Mouse (Mus musculus) thymus, adult 2 months (tissue): ENCODE results near the gene Mrps10. TPM values are rescaled to one million over a fixed set of nuclear protein-coding genes. Genes with fewer than 3 reads are reported as not detected.

Experiments
- DNase-seq: peaks from one replicate; pipeline ENCODE4 v3.0.0; 2021
- H3K27ac ChIP-seq: fragments of 200-500 bp; 2 replicates; pipeline ENCODE4 v1.5.1; 2012; ENCODE audit warnings: low read length, control low read depth; ENCODE audit not compliant: control insufficient read depth, insufficient read depth
- H3K27me3 ChIP-seq: fragments of 200-500 bp; 2 replicates; pipeline ENCODE4 v1.6.1; 2012; ENCODE audit warnings: mild to moderate bottlenecking, low read length, moderate library complexity, mixed read lengths; ENCODE audit not compliant: control insufficient read depth, insufficient read depth
- H3K36me3 ChIP-seq: fragments of 200-500 bp; 2 replicates; pipeline ENCODE4 v1.6.1; 2012; ENCODE audit warnings: mild to moderate bottlenecking, low read length, moderate library complexity; ENCODE audit not compliant: control insufficient read depth, insufficient read depth
- H3K4me1 ChIP-seq: fragments of 200-500 bp; replicated peaks from 2 replicates; pipeline ENCODE4 v1.6.1; 2012; ENCODE audit warnings: low read length; ENCODE audit not compliant: control insufficient read depth, insufficient read depth
- H3K4me3 ChIP-seq: fragments of 200-500 bp; 2 replicates; pipeline ENCODE4 v1.5.1; 2012; ENCODE audit warnings: mild to moderate bottlenecking, low read length, control low read depth, moderate library complexity; ENCODE audit not compliant: control insufficient read depth, insufficient read depth
- CTCF ChIP-seq: fragments of 200-500 bp; IDR thresholded peaks from 2 replicates; pipeline ENCODE4 v1.5.1; 2012; ENCODE audit warnings: mild to moderate bottlenecking, control low read depth, low read length, moderate library complexity, borderline replicate concordance; ENCODE audit not compliant: control insufficient read depth, poor library complexity, insufficient read depth; ENCODE audit errors: extremely low read depth
- POLR2A ChIP-seq: fragments of 200-500 bp; IDR thresholded peaks from 2 replicates; pipeline ENCODE4 v1.6.1; 2012; ENCODE audit warnings: mild to moderate bottlenecking, low read length, control low read depth, moderate library complexity; ENCODE audit not compliant: control insufficient read depth, poor library complexity, insufficient read depth; ENCODE audit errors: extremely low read depth
- WGBS: fragments of 180-500 bp; shearing (Covaris S2); methylation state at CpG from one replicate; pipeline ENCODE4 v1.1.7; 2018; 5-methylcytosine and 5-hydroxymethylcytosine counted together
- polyA plus RNA-seq: library from polyadenylated mRNA; depleted of rRNA; stranded (reverse); fragments of >200 nt; gene quantifications from 2 replicates; pipeline ENCODE4 v1.2.3, GENCODE M21; 2012

The Mrps10 gene
- polyA plus RNA-seq, 1 experiment, result 21.9 TPM

DNA sequence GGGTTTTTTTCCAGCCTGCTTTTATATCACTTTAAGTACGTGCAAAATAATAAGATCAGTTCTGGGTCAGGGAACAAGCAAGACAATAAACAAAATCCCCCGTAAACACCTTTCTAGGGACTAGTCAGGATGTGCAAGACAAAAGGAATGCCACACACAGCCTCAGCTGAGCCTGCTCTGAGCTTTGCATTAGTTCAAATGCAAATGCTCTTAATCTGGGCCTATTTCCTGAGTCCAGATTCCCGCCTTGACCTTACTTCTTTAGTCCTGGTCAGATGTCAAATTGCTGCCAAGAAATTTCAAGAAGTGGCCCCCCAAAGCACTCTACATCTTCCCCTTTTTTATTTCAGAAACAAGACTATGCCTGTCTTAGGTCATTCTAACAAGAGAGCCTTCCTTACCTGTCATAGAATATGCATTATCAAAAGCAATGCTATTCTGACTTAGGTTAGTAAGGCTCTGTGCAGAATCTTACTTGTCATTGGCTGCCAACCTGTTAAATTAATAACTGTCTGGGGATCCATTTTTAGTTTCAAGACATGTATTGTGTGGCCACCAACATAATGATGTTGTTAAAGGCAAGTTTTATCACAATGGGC lies 18.9 kb upstream of the Mrps10 start:
- H3K36me3 ChIP-seq, result peaks cover 38% of the 10 kb centered on the region
- no peak for DNase-seq
- 100% methylated on average over 3 of the region's 3 CpGs for WGBS
- no peak overlapping the region for H3K27ac ChIP-seq
- H3K4me3 ChIP-seq, result no peak overlapping the region
- no peaks in the 10 kb centered on the region for H3K4me1 ChIP-seq
- TF ChIP-seq POLR2A (no peak), CTCF (no peak)
- no peaks in the 10 kb centered on the region for H3K27me3 ChIP-seq

DNA sequence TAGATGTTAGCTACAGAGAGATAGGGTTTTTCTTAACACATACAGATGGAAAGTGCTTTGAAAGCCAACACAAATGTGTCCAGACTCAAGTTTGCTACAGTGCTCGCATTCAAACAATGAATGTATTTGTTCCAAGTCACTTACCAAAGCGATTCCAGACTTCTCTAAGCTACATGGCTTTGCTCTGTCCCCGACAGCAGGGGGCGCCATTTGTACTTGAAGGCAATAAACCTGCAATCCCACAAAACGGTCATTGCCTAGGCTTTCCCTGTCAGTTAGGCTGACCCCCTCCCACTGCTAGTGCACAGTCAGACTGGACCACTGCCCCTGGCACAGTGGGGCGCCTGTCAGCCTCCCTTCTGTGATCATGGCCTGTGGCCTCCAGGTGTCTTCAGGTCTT lies 8.7 kb upstream of the Mrps10 start:
- WGBS, result 60% methylated on average over 6 of the region's 6 CpGs
- H3K4me3 ChIP-seq, result no peak overlapping the region
- H3K27me3 ChIP-seq, result no peaks in the 10 kb centered on the region
- TF ChIP-seq CTCF (peak; percentile 68; the same call in 1 of the 2 replicates), POLR2A (no peak)
- DNase-seq, result peak; percentile 59
- 0 out of 2 replicates have a peak, but pooled peaks cover 10% of the 10 kb centered on the region for H3K36me3 ChIP-seq
- no peak overlapping the region for H3K27ac ChIP-seq
- H3K4me1 ChIP-seq, result no peaks in the 10 kb centered on the region

- Histone ChIP-seq H3K27ac (no peak overlapping the region), H3K36me3 (0 out of 2 replicates have a peak, but pooled peaks cover 8% of the 10 kb centered on the region), H3K27me3 (no peaks in the 10 kb centered on the region), H3K4me3 (no peak overlapping the region), H3K4me1 (no peaks in the 10 kb centered on the region)
- no peak for DNase-seq
- WGBS, result 51% methylated on average over 11 of the region's 11 CpGs
- no peak for TF ChIP-seq CTCF
- TF ChIP-seq POLR2A, result no peak
These were observed 7.3 kb upstream of the Mrps10 start for GRCm38 (mm10) chr17:47361343-47361742.

DNA sequence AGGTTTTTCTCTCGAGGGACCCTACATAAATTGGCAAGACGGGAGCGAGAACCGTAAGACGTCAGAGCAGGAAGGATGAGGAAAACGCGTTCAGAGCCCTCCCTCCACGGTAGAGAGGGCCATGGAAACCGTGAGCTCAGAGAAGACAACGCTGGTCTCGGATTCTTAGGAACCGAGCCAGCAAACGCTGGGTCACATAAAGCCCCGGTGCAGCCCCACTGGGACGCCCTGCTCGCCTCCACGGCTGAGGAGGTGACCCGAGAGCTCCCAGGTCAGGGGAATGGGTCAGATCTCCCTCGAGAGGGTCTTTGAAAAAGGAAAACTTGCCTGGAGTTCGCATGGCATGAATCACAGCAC lies 378 bp downstream of the Mrps10 start:
- WGBS, result 5% methylated on average over 20 of the region's 20 CpGs
- Histone ChIP-seq H3K4me1 (peaks cover 7% of the 10 kb centered on the region), H3K27ac (no peak overlapping the region), H3K27me3 (no peaks in the 10 kb centered on the region), H3K36me3 (no peaks in the 10 kb centered on the region), H3K4me3 (peak overlapping the region; percentile 51)
- TF ChIP-seq CTCF, result no peak
- TF ChIP-seq POLR2A, result no peak
- no peak for DNase-seq

- Histone ChIP-seq H3K4me3 (no peak overlapping the region), H3K27me3 (no peaks in the 10 kb centered on the region), H3K27ac (no peak overlapping the region), H3K4me1 (peaks cover 7% of the 10 kb centered on the region), H3K36me3 (peaks cover 8% of the 10 kb centered on the region; the same call in 1 of the 2 replicates)
- DNase-seq, result peak; percentile 58
- 15% methylated on average over 4 of the region's 4 CpGs for WGBS
- TF ChIP-seq CTCF (no peak), POLR2A (no peak)
These were observed 2.8 kb downstream of the Mrps10 start for GRCm38 (mm10) chr17:47371451-47371850.

- Histone ChIP-seq H3K36me3 (peaks cover 14% of the 10 kb centered on the region; the same call in 1 of the 2 replicates), H3K4me3 (no peak overlapping the region), H3K4me1 (peaks cover 6% of the 10 kb centered on the region), H3K27me3 (no peaks in the 10 kb centered on the region), H3K27ac (no peak overlapping the region)
- no peak for TF ChIP-seq POLR2A
- TF ChIP-seq CTCF, result no peak
- DNase-seq, result no peak
- 94% methylated on average over 6 of the region's 6 CpGs for WGBS
These were observed 5.3 kb downstream of the Mrps10 start for GRCm38 (mm10) chr17:47373991-47374390.
